Mouse (Mus musculus): ENCODE results near the gene Ppp1r12c.
"Not testable (repeated sequence)": the region's sequence is repeated elsewhere in the genome, so short reads cannot be mapped to it uniquely, and the experiment has no call there.

Ppp1r12c gene

DNA sequence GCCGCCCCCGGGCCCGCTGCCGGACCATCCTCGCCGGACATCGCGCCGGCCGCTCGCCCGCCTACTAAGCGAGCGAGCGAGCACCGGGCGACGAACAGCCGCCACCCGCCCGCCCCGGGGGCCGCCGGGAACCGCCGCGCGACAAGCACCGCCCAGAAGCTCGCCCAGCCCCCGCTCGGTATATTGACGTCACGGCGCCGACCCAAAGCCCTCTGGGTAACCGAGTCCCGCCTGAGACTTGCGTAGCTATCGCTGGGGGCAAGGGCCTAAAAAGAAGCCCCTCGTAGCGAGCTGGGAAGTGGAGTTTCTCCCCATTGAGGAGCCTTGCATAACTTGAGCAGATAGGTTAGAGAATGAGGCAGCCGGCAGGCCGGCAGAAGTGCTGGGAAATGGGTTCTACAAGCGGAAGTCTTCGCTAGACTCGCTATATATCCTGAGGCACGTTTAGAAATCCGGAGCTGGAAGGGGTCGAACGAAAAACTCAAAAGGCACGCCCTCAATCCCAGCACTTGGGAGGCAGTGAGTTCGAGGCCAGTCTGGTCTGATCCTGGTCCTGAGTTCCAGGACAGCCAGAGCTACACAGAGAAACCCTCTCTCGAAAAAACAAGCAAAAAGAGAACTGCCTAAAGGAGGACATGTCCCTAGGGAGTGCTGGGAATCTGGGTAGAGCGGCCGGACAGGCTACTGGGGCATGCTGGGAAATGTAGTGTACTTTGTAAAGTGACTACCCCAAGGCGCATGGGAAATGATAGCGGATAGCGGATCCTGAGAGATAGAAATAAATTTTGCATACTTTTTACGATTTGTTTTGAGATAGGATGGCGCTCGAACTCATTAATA lies at the start of gene Ppp1r12c:
Gene Ppp1r12c, minus strand, starts transcription at position 123 of the 840 bp plus-strand sequence.
- peak; percentile 96 for DNase-seq

DNA sequence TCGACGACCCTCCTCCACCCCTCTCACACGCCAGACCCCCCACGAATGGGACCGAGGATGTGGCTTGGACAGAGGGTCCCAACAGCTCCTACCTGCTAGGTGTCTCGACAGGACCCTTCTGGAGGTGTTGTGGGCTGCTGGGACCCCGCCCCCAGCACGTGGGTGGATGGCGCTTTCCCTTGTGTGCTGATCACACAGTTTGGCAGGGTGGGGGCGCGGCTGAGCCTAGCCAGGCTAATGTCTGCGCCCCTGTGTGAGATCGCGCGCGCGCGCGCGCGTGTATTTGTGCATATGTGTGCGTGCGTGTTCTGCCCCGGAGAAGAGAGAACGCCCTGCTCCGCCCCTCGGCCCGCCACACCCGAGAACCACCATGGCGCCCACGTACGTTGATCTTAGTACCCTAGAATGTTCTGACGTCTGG lies 45.8 kb upstream of the Ppp1r12c start, which contains the start of gene Syt5:
Gene Syt5, minus strand, starts transcription at position 321 of the 421 bp plus-strand sequence.
- DNase-seq = peak; percentile 77

DNA sequence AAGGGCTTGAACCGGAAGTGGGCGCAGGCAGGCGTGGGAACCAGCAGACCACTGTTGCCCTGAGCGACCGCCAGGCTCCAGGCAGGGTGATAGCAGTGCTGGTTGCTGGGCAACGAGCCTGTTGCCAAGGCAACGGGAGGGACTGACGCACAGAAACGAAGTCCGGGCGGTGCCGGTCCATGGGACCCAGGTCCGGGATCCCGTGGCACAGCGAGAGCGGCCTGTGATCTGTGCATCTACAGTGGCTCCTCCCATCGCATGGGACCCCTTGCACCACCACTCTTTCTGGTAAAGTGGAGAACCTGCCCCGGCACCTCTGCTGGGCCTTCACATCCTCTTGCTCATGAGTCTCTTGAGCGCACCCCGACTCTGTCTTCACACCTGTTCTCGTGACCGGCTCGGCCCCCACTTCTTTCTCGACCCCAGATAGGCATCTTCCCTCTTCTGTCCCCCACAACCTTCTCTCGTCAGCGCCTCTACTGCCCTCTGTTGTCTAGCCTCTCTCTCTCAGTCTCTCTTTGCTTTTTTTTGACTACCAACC lies 45.2 kb upstream of the Ppp1r12c start:
- peak; percentile 94 for DNase-seq

DNA sequence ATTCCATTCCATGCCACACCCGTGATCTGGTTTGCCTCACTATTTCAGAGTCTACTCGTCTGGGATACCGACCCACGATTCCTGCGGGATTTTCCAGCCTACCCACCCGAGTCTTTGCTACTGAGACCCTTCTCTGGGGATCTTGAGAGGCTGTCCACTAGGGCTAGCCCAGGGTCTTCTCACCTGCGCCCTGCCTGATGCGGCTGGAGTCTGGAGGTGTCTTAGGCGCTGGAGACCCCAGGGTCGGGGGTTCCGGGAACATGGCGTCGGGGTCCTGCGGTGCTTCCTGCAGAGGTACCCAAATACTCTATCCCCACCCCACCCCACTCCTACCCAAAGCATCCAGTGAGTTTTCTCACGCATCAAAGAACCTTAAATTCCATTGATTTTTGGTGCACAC lies 44.6 kb upstream of the Ppp1r12c start:
- DNase-seq = no peak

DNA sequence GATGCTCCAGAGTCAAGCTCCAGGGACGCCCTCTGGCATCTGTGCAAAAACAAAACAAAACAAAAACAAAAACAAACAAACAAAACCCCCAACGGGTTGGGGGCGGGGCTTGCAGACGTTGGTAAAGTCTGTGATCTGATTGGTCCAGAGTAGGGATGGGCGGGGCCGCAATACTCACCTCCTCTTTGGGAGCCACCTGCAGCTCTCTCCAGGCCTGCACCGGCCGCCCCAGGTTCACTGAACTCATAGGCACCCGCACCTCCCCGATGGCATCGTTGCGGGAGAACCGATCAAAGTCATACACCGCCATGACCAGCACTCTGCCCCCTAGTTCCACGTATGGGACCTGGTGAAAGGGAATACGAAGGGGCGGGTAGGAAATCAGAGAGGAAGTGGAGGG lies 40.5 kb upstream of the Ppp1r12c start:
- DNase-seq = no peak

DNA sequence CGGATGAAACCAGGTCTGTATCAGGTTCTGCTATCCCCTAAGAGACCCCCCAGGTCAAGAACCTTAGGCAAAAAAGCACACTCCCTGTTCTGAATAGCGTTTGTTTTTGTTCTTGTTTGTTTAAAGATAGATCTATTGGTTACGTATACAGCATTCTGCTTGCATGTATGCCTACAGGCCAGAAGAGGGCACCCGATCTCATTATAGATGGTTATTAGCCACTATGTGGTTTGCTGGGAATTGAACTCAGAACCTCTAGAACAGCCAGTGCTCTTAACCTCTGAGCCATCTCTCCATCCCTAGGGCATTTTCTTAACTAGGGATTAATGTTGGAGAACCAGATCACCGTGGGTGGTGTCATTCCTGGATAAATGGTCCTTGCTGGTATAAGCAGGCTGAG lies 39.9 kb upstream of the Ppp1r12c start:
- DNase-seq = no peak

DNA sequence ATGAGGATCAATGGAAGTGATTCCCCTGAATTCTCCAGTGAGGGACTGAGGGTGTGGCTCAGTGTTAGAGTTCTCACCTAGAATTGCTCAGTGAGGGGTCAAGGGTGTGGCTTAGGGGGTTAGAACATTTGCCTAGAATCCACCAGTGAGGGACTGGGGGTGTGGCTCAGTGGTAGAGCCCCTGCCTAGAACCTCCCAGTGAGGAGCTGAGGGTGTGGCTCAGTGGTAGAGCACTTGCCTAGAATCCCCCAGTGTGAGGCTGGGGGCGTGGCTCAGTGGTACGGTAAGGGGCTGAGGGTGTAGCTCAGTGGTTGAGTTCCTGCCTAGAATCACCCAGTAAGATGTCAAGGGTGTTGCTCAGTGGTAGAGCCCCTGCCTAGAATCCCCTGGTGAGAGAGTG lies 37.5 kb upstream of the Ppp1r12c start:
- no peak for DNase-seq

DNA sequence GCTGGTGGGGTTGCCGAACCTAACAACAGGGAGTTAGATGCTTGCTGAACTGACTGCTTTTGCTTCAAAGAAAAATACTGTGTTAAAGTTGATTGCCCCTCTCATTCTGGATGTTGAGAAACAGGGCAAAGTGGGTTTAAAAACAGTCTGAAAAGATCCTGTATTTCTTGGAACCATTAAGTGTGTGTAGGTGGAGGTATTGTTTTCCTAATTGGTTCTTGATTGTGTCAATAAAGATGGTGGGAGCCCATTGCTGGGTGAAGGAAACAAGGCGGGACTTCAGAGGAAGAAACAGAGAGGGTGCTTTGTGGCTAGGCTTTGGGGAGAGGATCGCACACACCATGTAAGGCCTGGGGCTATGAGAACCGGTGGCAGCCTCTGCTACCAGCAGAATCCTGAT lies 35.7 kb upstream of the Ppp1r12c start:
- DNase-seq = no peak

DNA sequence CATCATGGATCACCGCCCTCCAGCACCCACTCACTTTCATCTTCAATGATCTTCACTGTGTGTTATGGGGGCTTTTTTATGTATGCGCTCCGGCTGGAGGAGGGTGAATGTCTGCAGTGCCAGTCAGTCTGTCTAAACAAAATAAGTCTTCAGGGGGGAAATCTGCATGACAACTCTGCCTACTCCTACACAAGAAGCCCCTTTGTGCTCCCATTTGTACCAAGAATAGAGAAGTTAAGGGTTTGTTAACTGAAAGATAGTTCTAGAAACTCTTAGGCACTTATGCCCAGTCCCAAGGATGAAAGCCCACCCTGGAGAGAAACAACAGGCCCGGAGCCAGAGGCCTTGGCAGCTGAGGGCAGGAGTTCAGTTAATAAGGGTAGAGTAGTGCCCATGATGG lies 34.9 kb upstream of the Ppp1r12c start:
- DNase-seq = no peak

DNA sequence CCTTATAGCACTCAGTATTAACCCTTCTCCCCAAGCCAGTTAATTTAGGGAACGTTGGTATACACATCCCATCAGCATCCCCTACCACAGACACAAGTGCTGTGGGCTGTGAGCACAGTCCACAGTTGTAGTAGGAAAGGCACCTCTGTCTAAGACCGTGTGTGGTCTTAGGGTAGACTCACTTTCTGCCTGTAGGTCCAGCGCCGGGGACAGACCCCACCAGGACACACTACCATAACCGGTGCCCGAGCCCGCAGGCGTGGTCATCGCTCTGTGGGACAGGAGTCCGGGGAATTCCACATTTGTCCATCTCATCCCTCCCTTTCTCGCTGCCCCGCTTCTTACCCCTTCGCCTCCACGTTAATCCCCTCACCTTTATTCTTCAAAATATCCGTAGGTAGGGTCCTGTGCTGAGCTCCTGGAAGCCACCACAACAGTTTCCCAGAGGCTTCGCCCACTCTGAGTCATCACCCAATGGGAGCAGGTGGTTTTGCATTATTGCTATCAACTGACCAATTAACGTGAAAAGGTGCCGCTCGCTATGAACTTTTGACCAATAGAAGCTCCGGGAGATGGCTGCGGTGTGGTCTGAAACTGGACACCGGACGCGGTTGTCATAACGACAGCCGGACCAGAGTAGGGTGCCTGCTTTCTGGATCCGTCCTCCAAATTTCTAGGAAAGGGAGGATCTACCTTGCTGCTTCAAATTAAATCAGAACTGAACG lies 30.7 kb upstream of the Ppp1r12c start, which contains the start of gene Dnaaf3:
Gene Dnaaf3, minus strand, starts transcription at position 449 of the 725 bp plus-strand sequence.
- peak; percentile 94 for DNase-seq

DNA sequence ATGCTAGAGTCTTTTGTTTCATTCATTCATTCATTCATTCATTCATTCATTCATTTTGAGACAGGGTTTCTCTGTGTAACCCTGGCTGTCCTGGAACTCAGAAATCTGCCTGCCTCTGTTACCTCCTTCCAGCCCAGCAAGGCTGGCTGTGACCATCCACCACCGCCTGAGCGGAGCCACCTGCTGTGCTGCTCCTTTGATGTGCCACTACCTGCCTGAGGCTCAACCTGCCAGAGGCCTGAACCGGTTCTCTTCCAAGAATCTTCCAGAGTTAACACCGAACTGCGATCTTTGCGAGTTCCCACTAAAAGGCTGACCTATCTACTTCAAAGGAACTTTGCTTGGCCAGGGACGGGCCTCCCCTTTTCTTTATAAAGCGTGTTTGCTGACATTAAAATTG lies 28.7 kb upstream of the Ppp1r12c start:
- not testable (repeated sequence) for DNase-seq

DNA sequence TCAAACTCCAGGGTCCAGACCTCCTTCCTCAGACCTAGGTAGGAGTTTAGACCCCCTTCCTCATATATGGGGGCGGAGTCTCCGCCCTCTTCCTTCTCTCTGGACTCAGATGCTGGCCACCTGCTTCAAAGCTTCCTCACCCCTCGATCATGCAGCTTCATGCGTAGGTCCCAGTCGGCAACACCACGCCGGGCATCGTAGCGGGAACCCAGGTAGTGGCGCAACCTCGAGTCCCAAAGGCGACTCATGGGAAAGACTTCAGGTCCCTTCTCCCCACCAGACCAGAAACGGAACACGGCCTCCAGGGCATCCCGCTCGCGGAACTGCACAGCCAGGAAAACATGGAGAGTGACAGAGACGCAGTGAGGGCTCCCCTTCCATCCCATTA lies 25.8 kb upstream of the Ppp1r12c start:
- DNase-seq = no peak

DNA sequence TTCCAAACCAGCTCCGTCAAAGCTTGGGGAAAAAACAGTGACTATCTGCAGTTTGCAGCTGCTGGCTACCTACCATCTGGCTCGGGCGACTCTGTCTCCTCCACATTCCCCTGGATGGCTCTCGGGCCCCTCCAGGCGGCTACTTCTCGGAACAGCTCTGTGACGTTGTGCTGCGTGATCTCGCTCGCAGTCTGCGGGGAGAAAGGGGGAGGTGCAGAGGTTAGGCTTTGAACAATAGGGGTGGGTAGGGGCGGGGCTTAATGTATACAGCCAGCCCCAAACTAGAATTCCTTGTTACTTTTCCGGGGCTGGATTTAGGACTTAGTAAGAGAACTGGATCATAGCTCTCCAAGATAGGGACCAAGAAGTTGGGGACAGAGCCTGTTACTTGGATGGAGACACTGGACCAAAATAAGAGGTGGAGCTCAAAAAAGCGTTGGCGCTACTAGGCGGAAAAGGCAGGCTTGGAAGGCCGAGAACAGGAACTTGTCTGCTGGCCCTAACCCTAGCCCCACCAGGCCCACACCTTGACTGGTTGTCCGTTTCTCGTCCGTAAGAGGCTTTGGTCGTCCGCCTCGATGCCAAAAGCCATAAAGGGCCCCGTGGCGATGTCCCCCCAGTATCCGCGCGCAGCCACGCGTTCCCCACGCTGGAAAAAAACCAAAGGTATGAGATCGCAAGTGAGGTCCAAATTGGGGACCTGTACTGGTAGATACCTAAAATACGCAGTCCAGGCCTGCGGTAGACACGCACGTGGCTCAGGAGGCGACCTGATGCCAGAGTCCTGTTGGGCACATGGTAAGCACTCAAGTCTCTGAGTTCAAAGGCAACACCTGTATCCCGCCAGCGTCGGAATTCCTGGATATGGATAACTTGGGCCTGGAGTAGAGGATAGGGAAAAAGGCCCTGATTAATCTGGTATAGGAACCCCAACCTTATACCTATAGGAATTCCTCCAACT lies 25.1 kb upstream of the Ppp1r12c start:
- DNase-seq = peak; percentile 93

DNA sequence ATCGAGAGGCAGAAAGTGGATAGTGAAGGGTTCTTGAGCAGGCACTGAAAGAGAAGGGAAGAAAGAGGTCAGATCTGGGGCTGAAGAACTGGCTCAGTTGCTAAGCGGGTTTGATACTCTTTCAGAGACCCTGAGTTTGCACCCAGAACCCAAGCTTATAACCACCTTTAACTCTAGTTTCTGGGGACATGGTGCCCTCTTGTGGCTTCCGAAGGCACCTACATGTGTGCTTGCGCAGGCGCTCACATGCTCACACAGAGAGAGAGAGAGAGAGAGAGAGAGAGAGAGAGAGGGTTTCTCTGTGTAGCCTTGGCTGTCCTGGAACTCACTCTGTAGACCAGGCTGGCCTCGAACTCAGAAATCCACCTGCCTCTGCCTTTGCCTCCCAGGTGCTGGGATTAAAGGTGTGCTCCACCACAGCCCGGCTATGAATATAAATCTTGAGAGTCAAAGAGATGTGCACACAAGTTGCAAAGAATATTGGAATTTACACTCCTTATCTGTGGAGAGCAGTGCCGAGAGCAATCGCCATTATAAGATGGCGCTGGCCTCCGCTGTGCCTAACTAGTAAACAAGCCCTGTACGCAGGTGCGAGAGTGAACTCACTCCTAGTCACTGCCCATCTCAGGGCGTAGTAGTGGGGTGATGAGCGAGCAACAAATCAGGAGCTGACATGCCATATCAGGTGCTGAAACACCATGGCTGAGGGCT lies 22.9 kb upstream of the Ppp1r12c start, which contains the start of gene Tnni3:
Gene Tnni3, minus strand, starts transcription at position 18 of the 711 bp plus-strand sequence.
- peak; percentile 87 for DNase-seq

DNA sequence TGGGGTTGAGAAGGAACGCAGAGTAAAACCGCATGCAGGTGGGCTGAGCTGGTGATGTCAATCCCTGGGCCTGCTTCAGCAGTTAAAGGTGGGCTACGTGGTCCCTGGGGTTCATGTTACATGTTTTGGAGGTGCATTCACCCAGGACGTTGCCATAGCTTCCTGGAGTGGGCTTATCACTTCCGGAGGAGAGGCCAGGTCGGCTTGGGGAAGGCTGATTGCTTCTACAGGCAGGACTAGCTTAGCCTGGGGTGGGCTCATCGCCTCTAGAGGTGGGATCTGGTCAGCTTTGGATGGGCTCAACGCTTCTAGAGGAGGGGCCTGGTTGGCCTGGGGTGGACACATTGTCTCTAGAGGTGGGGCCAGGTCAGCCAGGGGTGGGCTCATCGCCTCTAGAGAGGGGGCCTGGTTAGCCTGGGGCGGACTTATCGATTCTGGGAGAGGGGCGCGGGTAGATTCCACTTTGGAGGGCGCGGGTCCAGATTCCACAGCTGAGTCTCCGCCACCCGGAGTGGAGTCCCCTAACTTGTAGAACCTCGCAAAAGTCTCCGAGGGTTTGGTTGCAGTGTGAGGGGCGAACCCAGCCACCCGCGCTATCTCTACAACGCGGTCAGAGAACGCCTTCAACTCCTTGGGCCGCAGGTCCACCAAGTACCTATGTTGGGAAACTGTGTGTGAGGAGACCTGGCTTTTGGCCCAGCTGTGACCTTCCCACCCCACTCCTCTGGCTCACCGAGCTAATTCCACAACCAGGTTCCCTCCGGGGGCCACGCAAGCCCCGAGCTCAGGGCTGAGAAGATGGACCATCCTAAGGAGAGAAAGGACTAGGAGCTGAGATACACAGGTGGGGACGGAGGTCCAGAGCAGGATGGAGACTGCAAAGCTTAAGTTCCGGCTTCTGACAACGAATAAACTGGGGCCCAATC lies 22.0 kb upstream of the Ppp1r12c start:
- DNase-seq = no peak

DNA sequence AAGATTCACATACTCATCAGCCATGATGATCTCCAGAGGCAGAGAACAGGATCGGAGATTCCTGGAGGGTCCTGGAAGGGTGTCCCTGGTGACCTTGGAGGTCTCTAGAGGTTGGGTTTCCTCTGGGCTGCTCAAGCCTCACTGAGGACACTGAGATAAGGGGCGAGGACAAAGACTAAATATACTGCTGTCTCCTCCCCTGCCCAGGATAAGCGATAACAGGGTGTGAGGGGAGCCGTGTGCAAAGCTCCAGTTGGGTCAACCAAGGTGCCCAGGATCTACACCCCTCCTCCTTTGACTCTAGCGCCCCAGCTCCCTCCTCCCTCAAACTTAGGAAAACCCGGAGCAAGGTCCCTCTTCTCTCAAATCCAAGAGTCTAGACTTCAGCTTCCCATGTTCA lies 20.8 kb upstream of the Ppp1r12c start:
- DNase-seq = no peak

DNA sequence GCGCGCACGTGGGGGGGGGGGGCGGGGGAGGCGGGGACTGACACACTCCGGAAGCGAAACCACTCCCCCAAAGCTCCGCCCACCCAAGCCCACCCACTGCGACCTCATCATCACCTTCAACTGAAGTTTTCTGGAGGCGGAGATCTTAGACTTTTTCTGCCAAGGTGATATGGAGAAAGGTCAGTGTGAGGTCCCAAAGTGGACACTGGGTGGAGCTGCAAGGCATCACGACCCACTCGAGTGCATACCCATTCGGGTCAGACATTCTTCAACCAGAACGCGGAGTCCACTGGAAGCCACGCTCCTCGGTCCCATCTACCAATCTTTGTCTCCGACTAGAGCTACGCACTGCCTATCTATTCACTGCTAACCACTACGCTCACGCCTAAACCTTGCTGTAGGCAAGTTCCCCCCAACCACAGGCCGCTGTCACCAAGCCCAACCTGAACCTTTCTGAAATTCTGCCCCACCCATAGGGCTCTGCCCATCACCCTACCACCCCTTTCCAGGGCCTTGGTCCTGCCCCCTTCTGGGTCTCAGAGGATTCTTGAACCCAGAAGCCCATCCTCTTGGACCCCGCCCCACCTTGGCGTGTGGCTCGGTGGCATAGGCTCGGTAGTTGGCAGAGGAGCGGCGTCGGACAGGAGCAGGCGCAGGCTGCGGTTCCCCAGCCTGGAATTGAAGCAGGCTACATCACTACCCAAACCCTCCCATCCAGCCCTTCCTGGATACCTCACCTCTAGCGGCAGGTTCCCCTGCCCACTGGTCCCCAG lies 19.9 kb upstream of the Ppp1r12c start:
- DNase-seq = no peak

DNA sequence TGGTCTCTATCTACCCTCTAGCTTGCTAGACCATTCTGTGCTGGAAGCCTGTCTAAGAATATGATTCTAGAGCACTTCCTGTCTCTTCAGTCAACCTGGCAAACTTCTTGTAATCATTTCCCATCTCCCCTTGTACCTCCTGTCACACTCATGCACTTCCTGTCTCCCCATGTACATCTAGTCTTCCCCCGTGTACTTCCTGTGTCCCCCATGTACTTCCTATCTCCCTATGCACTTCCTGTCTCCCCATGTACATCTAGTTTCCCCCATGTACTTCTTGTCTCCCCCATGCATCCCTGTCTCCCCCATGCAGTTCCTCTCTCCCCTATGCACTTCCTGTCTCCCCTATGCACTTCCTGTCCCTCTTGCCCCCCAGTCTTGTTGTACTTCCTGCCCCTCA lies 17.0 kb upstream of the Ppp1r12c start:
- no peak for DNase-seq

DNA sequence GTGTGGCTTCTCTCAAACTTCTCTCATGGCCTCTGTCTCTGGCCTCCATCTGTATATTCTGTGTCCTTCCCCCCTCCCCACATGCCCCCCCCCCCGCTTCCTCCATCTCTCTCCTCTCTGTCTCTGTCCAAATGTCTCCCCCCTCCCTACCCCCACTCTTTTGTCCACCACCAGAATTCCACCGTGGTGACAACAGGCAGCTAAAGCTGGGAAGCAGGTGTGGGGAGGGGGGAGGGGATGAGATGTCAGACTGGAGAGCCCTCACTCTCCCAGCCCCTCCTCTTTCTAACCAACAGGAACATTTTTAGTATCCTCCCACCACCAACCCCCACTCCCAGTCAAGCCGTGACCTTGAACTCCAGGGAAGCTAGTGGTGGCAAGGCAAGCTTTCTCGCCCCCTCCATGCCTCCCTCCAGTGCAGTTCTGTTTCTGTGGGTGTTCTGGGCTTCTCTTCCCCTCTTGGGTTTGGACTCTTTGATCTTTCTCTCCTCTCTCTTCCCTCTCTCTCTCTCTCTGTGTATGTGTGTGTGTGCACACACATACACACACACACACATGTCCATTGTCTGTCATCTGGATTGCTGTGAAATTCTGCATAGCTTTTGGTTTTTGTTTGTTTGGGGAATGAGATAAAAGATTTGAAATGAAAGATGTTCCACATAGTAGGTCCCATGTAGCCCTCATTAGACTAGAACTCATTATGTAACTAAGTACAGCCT lies 15.0 kb upstream of the Ppp1r12c start, which contains the start of gene Tnnt1:
Gene Tnnt1, minus strand, starts transcription at position 51 of the 719 bp plus-strand sequence.
- DNase-seq = peak; percentile 66

All from retina, postnatal 1 day (tissue).